Mouse (Mus musculus) urinary bladder, postnatal 0 days (tissue): ENCODE results near the gene Armh3. TPM values are rescaled to one million over a fixed set of nuclear protein-coding genes. Genes with fewer than 3 reads are reported as not detected.

Source experiments
- polyA plus RNA-seq: library from polyadenylated mRNA; unstranded; fragments of >200 nt; fragmentation: Nextera tagmentation; extraction: Ambion mirVana; gene quantifications from 2 replicates; pipeline ENCODE4 v1.2.1, GENCODE M21; 2015

The Armh3 gene
- 8.2 and 8.4 TPM in 2 replicates for polyA plus RNA-seq

GRCm38 (mm10) chr19:45997785-45998693 lies at the start of gene Armh3:
Gene Armh3 (minus strand): TSS chr19:45998488.

GRCm38 (mm10) chr19:46044993-46045695 lies 46.9 kb upstream of the Armh3 start, which contains the start of gene Ldb1:
Gene Ldb1 (minus strand): TSS chr19:46045214.

GRCm38 (mm10) chr19:46044271-46044992 lies 46.1 kb upstream of the Armh3 start, which contains the start of gene Pprc1:
Gene Pprc1 (plus strand): TSS chr19:46044886.

GRCm38 (mm10) chr19:46003371-46004226 lies 5.3 kb upstream of the Armh3 start, which contains the start of gene Hps6:
Gene Hps6 (plus strand): TSS chr19:46003508.

GRCm38 (mm10) chr19:45815831-45816405 lies 182.4 kb downstream of the Armh3 start, which contains the start of gene Kcnip2:
Gene Kcnip2 (minus strand): TSS chr19:45816061.

GRCm38 (mm10) chr19:45783181-45783932 lies 214.9 kb downstream of the Armh3 start, which contains the start of gene Mgea5:
Gene Mgea5 (minus strand): TSS chr19:45783837.

Other genes with a start within 250 kb of the Armh3 start
- 10.5 and 11.1 TPM in 2 replicates for gene Npm3, start 248.9 kb downstream of the Armh3 start, polyA plus RNA-seq
- 20.0 and 21.8 TPM in 2 replicates for gene Mgea5, start 214.7 kb downstream of the Armh3 start, polyA plus RNA-seq
- gene Kcnip2, start 182.4 kb downstream of the Armh3 start, polyA plus RNA-seq, result 0.11 and 0.19 TPM in 2 replicates
- gene Hps6, start 5.0 kb upstream of the Armh3 start, polyA plus RNA-seq, result 6.8 and 7.1 TPM in 2 replicates
- 17.3 and 17.7 TPM in 2 replicates for gene Pprc1, start 46.4 kb upstream of the Armh3 start, polyA plus RNA-seq
- gene Ldb1, start 46.7 kb upstream of the Armh3 start, polyA plus RNA-seq, result 58.5 and 61.3 TPM in 2 replicates
- 34.3 and 39.9 TPM in 2 replicates for gene Nolc1, start 77.4 kb upstream of the Armh3 start, polyA plus RNA-seq
- gene Elovl3, start 133.4 kb upstream of the Armh3 start, polyA plus RNA-seq, result not detected in 2 replicates
- 0.18 TPM in 1 of 2 replicates, not detected in the other for gene Pitx3, start 149.8 kb upstream of the Armh3 start, polyA plus RNA-seq
- gene Gbf1, start 154.0 kb upstream of the Armh3 start, polyA plus RNA-seq, result 37.8 and 42.8 TPM in 2 replicates